Mouse (Mus musculus): ENCODE data around the gene Olfr412.

- TF ChIP-seq CTCF (IDR thresholded peaks at IDR 0.05; ENCODE audit: borderline replicate concordance, insufficient read depth, low read length) (no peak), POLR2A (IDR thresholded peaks at IDR 0.05; ENCODE audit: low read depth, low read length) (no peak)
Measured at GRCm38 (mm10) chr11:74395583-74395982, 33.7 kb downstream of the Olfr412 start.
